Mouse (Mus musculus): ENCODE data around the gene Brf1.

- TF ChIP-seq CTCF (IDR thresholded peaks at IDR 0.05; ENCODE audit: low read depth, low read length) (peak; percentile 49), POLR2A (IDR thresholded peaks at IDR 0.05; ENCODE audit: borderline replicate concordance, low read depth, low read length) (no peak)
These were observed 12.6 kb downstream of the Brf1 start for GRCm38 (mm10) chr12:112987877-112988276.

All from bone marrow macrophage, adult 2 months (primary cell).